Mouse (Mus musculus) embryonic fibroblast, embryonic 13.5 days (primary cell): ENCODE measurements at regions not wholly inside any gene's neighbourhood (a gene's known extent, or its start where the extent isn't known, plus 50 kb on each side); places are given as distances from the start of the nearest gene placed in this dataset.

ENCODE experiments used
- CTCF ChIP-seq: IDR thresholded peaks from 2 replicates; pipeline ENCODE4 v1.5.1; 2011; ENCODE audit warnings: mild to moderate bottlenecking, control low read depth, low read length, moderate library complexity, borderline replicate concordance; ENCODE audit not compliant: insufficient read depth
- POLR2A ChIP-seq: IDR thresholded peaks from 2 replicates; pipeline ENCODE4 v1.6.1; 2011; ENCODE audit warnings: low read depth, mild to moderate bottlenecking, control low read depth, low read length, moderate library complexity

DNA sequence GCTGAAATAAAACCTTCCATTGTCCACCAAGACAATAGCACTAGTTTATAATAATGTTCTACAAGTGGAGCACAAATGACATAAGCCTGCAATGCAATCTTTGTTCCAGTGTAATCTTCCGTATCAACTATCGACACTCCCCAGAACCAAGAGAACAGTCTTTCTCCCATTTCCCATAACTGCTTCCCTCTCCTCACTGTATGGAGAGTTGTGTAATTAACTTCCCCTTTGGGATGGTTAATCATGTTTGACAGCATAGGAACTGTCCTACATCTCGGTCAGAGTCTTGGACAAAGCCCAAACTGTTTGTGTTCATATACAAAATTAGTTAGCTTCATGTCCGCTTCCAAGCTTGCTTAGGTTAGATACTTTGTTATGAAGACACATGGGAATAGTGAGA, 225.8 kb upstream of the Marcks start:
- TF ChIP-seq CTCF (no peak), POLR2A (no peak)
